Mouse (Mus musculus): ENCODE data around the gene 1700113H08Rik.

DNA sequence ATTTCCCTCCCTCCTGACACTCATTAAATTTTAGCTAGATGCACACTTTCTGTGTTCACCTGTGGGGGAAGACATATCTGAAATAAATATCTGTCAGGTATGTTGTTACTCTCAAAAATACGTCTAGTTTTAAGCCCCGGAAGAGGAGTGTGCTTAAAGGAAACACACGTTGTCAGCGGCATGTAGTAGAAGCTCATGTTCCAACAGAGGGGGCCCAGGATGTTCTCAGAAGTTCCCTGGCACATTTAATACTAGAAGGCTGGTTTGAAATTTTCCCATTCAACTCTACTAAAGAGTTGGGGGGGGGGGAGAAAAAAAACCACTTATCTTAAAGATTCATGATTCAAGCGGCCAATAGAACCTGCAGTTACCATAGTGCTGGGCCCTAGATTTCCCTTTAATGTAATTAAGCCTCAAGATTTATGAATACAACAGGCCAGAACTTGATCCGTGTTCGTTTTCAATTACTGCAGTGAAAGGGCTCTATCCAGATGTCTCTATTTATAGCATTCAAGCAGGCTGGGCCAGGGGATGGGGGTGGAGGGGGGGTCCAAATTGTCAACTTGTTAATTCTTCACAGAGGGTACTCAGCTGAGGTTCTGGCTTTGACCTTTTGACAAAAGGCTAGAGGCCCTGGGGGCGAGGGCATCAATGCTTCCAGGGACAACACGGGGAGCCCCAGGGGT lies 43.6 kb downstream of the 1700113H08Rik start:
- TF ChIP-seq CTCF (IDR thresholded peaks at IDR 0.05; ENCODE audit: control insufficient read depth, insufficient read depth, low read length) (no peak), POLR2A (IDR thresholded peaks at IDR 0.05; ENCODE audit: borderline replicate concordance, control insufficient read depth, low read depth, low read length) (no peak)

Measured in bone marrow, adult 2 months (tissue).